Mouse (Mus musculus) lung, postnatal 4 days (tissue): ENCODE data around the gene Sash1.

Source experiments
- DNase-seq, 2 experiments: peaks; one replicate each; pipeline ENCODE4 v3.0.0; 2021

Sash1 gene

GRCm38 (mm10) chr10:8885630-8886527, at the start of gene Sash1:
Gene Sash1, minus strand, starts transcription at chr10:8886070.
- DNase-seq, result peak; percentile 90 to 94

GRCm38 (mm10) chr10:8935601-8936000, 49.7 kb upstream of the Sash1 start:
- no peak for DNase-seq

DNA sequence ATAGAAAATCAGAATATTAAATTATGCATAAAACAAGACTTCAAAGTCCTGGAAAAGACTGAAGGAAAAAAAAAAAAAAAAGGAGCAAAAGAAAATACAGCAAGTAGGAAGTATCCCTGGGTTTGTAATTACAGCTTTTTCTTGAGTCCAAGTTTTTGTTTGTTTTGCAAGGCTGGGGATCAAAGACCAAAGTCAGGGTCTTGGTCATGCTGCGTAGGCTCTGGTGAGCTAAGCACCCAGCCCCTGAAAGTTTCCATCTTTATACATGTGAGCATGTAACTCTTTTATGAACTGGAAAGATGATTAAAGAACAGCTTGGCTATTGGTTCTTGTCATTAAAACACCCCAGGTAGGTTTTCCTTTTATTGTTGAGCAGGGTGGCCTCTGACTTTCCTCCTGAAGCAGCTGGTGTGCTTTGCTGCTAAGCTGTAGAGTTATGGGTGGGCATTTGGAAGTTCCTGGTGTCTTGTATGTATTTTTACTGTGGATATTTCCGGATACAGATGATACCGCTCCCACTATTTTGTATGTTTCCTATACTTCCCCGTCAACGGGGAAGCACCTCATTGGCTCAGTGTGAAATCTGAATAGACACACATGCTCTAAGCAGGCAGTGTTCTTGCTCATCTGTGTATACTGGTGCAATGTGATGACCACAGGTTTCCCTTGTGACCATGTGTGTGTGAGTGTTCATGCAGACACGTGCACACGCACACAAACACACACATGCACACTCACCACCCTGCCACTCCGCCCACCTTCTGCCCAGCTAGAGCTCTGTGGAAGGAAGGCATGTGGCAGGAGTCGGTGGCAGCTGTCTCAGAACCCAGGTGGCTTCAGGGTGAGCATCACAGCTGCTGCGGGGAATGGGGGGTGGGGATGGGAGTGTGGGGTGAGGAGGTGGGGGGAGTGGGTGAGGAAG, 47.8 kb upstream of the Sash1 start:
- no peak for DNase-seq

DNA sequence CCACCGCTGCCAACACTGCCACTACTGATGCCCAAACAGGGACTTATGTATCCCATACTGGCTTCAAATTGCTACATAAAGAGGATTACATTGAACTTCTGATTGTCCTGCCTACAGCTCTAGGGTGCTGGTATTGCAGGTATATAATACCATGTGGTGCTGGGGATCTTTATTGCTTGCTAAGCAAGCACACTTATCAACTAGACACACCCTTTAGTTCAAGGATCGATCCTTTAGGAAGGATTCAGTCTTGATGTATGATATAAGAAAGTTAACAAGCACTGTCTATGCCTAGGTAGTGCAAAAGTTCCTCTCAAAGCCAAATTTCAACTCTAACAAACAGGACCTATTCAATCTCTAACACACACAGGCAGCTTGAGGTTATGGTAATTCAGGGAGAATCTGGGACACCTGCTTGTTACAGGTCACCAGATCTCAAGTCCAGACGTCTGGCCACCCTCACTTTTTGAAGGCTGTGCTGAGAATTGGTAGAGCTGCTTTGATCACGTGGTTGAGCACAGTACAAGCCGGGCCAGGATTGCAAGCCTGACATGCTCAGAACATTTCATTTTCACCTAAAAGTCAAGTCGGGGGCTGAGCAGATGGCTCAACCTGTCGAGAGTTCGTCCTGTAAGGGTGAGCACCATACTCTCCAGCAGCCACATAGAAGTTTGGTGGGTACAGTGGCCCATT, 45.8 kb upstream of the Sash1 start:
- no peak for DNase-seq

- no peak for DNase-seq
Observed at GRCm38 (mm10) chr10:8930672-8931071, 44.8 kb upstream of the Sash1 start.

DNA sequence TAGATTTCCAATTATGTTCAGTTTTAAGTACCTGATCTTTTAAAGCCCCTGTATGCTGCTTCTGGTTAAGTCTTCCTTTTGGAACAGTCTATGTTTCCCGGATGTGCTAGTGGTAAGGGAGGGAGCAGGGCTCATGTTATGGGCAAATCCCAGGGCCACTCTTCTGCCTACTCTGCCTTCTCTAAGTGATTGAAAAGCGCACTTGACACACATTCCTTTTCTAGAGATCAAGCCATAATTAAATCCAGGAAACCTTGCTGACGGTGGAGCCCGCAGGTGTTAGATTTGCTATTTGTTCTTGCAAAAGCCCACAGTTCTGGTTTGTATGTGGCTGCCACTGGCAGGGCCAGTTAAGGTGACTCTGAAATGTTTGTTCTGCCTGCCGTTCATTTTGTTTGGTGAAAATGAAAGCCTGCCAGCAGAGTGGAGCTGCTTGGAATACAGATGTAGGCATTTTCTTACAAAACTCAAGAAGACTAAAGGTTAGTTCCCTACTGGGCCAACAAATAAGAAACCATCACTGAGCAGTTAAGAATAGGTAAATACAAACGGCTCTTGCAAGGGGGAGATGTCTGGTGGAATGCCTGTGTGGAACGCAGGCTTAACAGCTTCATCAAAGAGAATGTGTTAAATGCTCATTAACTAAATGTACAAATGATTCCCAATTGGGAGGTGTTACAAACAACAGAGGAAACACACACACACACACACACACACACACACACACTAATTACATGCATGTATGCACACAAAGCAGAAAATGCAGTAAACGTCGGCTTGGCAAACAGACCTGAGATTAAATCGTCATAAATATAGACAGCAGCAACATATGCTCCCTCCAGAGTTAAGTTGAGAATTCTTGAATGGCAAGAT, 43.1 kb upstream of the Sash1 start:
- peak; percentile 26 to 49 for DNase-seq

- no peak for DNase-seq
Observed at GRCm38 (mm10) chr10:8928261-8928660, 42.4 kb upstream of the Sash1 start.

- no peak for DNase-seq
Observed at GRCm38 (mm10) chr10:8926906-8927305, 41.0 kb upstream of the Sash1 start.

DNA sequence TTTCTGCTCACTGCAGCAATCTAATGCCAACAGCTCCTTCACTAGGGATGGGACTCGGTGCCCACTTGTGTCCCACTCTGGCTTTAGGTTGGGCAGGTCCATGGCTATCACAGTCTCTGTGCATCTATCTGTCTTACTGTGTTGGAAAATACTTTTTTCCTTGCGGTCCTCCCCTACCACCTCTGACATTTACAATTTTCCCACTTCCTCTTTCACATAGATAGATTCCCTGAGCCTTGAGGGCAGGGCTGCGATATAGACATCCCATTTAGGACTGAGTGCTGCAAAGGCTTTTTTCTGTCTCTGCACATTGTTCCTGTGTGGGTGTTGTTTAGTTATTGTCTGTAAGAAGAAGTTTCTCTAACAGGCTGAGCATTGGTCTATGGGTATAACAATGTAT, 40.4 kb upstream of the Sash1 start:
- DNase-seq, result no peak

DNA sequence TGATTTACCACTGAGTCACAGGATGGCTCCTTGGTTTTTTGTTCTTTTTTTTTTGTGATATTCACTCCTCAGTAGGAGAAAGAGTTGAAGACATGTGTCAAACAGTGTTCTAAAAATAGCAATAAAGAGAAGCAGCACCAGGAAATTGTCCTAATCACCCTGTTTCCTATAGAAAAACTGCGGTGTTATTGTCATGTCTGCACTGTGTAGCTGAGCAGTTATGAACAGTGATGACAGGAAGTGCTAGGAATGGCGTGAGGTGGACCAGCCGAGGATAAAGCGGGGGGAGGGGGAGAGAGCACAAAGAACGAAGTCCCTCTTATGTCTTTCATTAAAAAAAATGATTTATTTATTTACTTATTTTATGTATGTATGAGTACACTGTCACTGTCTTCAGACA, 39.4 kb upstream of the Sash1 start:
- DNase-seq, result no peak

- no peak for DNase-seq
Observed at GRCm38 (mm10) chr10:8921098-8921693, 35.3 kb upstream of the Sash1 start.

- no peak for DNase-seq
Observed at GRCm38 (mm10) chr10:8917798-8918197, 31.9 kb upstream of the Sash1 start.

- no peak for DNase-seq
Observed at GRCm38 (mm10) chr10:8917350-8917749, 31.5 kb upstream of the Sash1 start.

GRCm38 (mm10) chr10:8915755-8916154, 29.9 kb upstream of the Sash1 start:
- DNase-seq, result no peak

DNA sequence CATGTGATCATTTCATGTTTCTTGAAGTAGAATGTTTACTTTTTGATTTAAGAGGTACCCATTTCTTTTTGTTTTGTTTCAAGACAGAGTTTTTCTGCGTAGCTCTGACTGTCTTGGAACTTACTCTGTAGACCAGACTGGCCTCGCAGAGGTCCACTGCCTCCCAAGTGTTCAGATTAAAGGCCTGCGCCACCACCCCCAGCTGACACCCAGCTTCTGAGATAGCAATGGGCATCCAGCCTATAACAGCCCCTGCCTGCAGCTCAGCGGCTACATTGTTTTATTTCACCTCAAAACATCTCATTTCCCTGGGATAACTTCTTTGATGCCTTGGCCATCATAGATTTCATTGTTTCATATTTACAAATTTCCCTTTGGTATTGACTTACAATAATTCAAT, 28.0 kb upstream of the Sash1 start:
- DNase-seq, result no peak

GRCm38 (mm10) chr10:8912706-8913275, 26.9 kb upstream of the Sash1 start:
- DNase-seq, result peak; percentile 63 to 69

DNA sequence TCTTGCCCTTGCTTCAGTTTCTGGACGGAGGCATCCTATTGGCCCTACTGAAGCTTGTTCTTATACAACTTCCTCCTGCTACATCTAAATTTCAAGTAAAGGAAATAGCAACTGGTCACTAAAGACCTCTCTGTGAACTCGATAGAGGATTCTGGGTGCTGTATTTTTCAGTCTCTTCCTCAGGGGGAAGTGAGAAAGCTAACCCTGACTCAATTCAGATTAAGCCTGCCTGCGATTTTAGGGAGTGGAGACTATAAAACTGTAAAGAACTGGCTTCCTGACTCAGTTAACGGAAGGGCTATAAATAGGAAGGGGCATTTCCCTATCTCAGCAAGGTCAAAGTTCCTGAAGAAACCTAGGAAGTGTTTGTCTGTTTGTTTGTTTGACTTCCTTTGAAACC, 26.3 kb upstream of the Sash1 start:
- no peak for DNase-seq

DNA sequence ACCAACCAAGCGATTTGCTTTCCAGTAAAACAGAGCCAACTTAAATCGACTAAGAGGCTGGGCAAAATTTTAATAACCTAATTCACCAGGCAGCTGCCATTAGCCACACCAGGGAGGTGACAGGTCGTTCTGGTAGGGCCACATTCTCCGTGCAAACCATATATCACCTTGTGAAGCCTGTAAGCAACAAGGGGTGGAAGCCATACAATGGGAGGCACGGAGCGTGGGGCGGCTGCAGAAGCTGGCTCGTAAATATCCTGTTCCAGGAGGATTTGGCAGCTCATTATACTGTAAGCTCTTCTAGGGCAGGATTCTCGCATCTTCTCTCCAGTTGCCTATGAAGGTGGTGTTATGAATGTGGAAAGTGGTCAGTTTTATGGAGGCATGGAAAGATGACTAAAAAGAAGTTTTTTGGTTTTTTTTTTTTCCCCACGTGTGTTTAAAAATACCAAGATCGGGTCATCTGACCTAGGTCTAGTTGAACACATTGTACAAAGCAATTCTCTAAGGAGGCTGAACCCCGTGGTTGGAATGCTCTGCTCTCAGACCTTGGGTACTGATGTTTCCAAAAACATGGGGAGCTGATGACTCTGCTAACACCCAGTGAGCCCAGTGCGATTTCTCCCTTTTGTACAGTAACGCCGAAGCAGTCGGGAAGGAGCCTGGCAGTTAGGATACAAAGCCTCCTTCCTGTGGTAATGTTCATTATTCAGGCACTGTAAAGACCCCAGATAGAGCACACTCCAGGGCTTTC, 24.5 kb upstream of the Sash1 start:
- DNase-seq, result peak in 1 of 2 experiments; percentile 38

GRCm38 (mm10) chr10:8903086-8903485, 17.2 kb upstream of the Sash1 start:
- no peak for DNase-seq

GRCm38 (mm10) chr10:8902412-8902811, 16.5 kb upstream of the Sash1 start:
- DNase-seq, result no peak
